Mouse (Mus musculus): ENCODE measurements around the gene Chchd4. TPM values are rescaled to one million over a fixed set of nuclear protein-coding genes. Genes with fewer than 3 reads are reported as not detected.

The Chchd4 gene
- total RNA-seq (2021) = 10 to 100 TPM; 19.0 to 19.5 TPM
- long read RNA-seq, experiment 1, transcript Chchd4-201 (3 exons, 3,472 nt) = major isoform, 73 of 113 reads
- long read RNA-seq, experiment 1, partial matches to known transcripts = 1 of 113 reads
- long read RNA-seq, experiment 1, other reads (novel, unspliced or antisense) = 37 of 113 reads
- long read RNA-seq, experiment 2, transcript Chchd4-201 (3 exons, 3,472 nt) = major isoform, 61 of 96 reads
- long read RNA-seq, experiment 2, partial matches to known transcripts = 0 of 96 reads
- long read RNA-seq, experiment 2, other reads (novel, unspliced or antisense) = 34 of 96 reads

GRCm38 (mm10) chr6:91472868-91473804 is at the start of gene Chchd4, which contains the start of gene Tmem43:
TSS of gene Chchd4 (minus strand) at chr6:91473546.
TSS of gene Tmem43 (plus strand) at chr6:91473703.
- peak; percentile 99 for DNase-seq (ENCODE audit: low spot score in 2 of 2)
- intact Hi-C loops (cut with DNase I) = no loop called here

GRCm38 (mm10) chr6:91522816-91523215 is 49.5 kb upstream of the Chchd4 start:
- intact Hi-C loops (cut with DNase I) = no loop called here
- no peak for DNase-seq (ENCODE audit: low spot score in 2 of 2)

GRCm38 (mm10) chr6:91518454-91519020 is 45.2 kb upstream of the Chchd4 start:
- intact Hi-C loops (cut with DNase I) = no loop called here
- DNase-seq (ENCODE audit: low spot score in 2 of 2) = peak; percentile 12 to 57

- peak; percentile 98 for DNase-seq (ENCODE audit: low spot score in 2 of 2)
- intact Hi-C loops (cut with DNase I) = no loop called here
These were observed 42.5 kb upstream of the Chchd4 start, which contains the start of the genes Xpc and Lsm3 for GRCm38 (mm10) chr6:91515545-91516449. TSS of gene Xpc (minus strand) at chr6:91515888. TSS of gene Lsm3 (plus strand) at chr6:91515928.

GRCm38 (mm10) chr6:91514737-91515362 is 41.5 kb upstream of the Chchd4 start:
- intact Hi-C loops (cut with DNase I) = no loop called here

GRCm38 (mm10) chr6:91514135-91514534 is 40.8 kb upstream of the Chchd4 start:
- intact Hi-C loops (cut with DNase I) = no loop called here
- DNase-seq (ENCODE audit: low spot score in 2 of 2) = no peak

More at GRCm38 (mm10) chr6:91514737-91515362, 41.5 kb upstream of the Chchd4 start:
- no peak for DNase-seq (ENCODE audit: low spot score in 2 of 2)

- no peak for DNase-seq (ENCODE audit: low spot score in 2 of 2)
- intact Hi-C loops (cut with DNase I) = no loop called here
These were observed 36.9 kb upstream of the Chchd4 start for GRCm38 (mm10) chr6:91510211-91510610.

GRCm38 (mm10) chr6:91509326-91509725 is 36.0 kb upstream of the Chchd4 start:
- intact Hi-C loops (cut with DNase I) = no loop called here
- peak in 1 of 2 experiments; percentile 60 for DNase-seq (ENCODE audit: low spot score in 2 of 2)

GRCm38 (mm10) chr6:91508041-91508440 is 34.7 kb upstream of the Chchd4 start:
- DNase-seq (ENCODE audit: low spot score in 2 of 2) = no peak
- intact Hi-C loops (cut with DNase I) = no loop called here

- DNase-seq (ENCODE audit: low spot score in 2 of 2) = no peak
- intact Hi-C loops (cut with DNase I) = no loop called here
These were observed 32.7 kb upstream of the Chchd4 start for GRCm38 (mm10) chr6:91506036-91506435.

- intact Hi-C loops (cut with DNase I) = no loop called here
- no peak for DNase-seq (ENCODE audit: low spot score in 2 of 2)
These were observed 30.0 kb upstream of the Chchd4 start for GRCm38 (mm10) chr6:91503302-91503701.

- intact Hi-C loops (cut with DNase I) = no loop called here
- DNase-seq (ENCODE audit: low spot score in 2 of 2) = no peak
These were observed 21.2 kb upstream of the Chchd4 start for GRCm38 (mm10) chr6:91494526-91494925.

GRCm38 (mm10) chr6:91493053-91493452 is 19.7 kb upstream of the Chchd4 start:
- no peak for DNase-seq (ENCODE audit: low spot score in 2 of 2)
- intact Hi-C loops (cut with DNase I) = no loop called here

- intact Hi-C loops (cut with DNase I) = no loop called here
- no peak for DNase-seq (ENCODE audit: low spot score in 2 of 2)
These were observed 17.7 kb upstream of the Chchd4 start for GRCm38 (mm10) chr6:91491004-91491403.

GRCm38 (mm10) chr6:91489872-91490271 is 16.5 kb upstream of the Chchd4 start:
- intact Hi-C loops (cut with DNase I) = no loop called here
- DNase-seq (ENCODE audit: low spot score in 2 of 2) = peak; percentile 35 to 42

GRCm38 (mm10) chr6:91488496-91489212 is 15.3 kb upstream of the Chchd4 start:
- intact Hi-C loops (cut with DNase I) = no loop called here
- DNase-seq (ENCODE audit: low spot score in 2 of 2) = peak; percentile 19 to 83

- no peak for DNase-seq (ENCODE audit: low spot score in 2 of 2)
- intact Hi-C loops (cut with DNase I) = no loop called here
These were observed 13.5 kb upstream of the Chchd4 start for GRCm38 (mm10) chr6:91486736-91487453.

Data from left cerebral cortex, postnatal 14 days (tissue).